ENCODE assay signal across 25 mouse cellular contexts in genomic region chr4:101669161-101669560, GRCm38 (mm10). TPM values are rescaled to one million over a fixed set of nuclear protein-coding genes. Genes with fewer than 3 reads are reported as not detected.
DNase-seq lines count a peak whose midpoint lies in the region; ATAC-seq and TF ChIP-seq lines count a peak whose summit lies in the region.
"Had no signal": no experiment of that assay in that cellular context is flagged by ENCODE, and none has a peak within 500 bp of the region (broad histone marks: within the 10 kb centered on the region; RNA-seq: fewer than 3 reads in every experiment).

No protein-coding gene starts in this region.

- H3K27ac ChIP-seq in forebrain, embryonic 14.5 days (ENCODE audit: low read depth, low read length): no peak overlapping the region
- no peak overlapping the region for H3K27ac ChIP-seq in forebrain, embryonic 15.5 days (replicated peaks)
- no peak overlapping the region for H3K27ac ChIP-seq in kidney, embryonic 16.5 days (ENCODE audit: low read length)
- H3K27ac ChIP-seq in lung, postnatal 0 days (ENCODE audit: low read length): no peak overlapping the region
- H3K27ac ChIP-seq in stomach, postnatal 0 days (replicated peaks): no peak overlapping the region
- H3K27ac ChIP-seq: embryonic facial prominence, embryonic 15.5 days; forebrain, embryonic 10.5 days; heart, adult 2 months; hindbrain, embryonic 10.5 days; hindbrain, embryonic 14.5 days had no signal

- TF ChIP-seq EP300 in lung, postnatal 0 days (IDR thresholded peaks at IDR 0.05): no peak
- no peak for TF ChIP-seq EP300 in stomach, postnatal 0 days (optimal IDR thresholded peaks at IDR 0.05)

- no peaks in the 10 kb centered on the region for H3K36me3 ChIP-seq in forebrain, embryonic 14.5 days (ENCODE audit: control insufficient read depth, insufficient read depth, low read length)
- H3K36me3 ChIP-seq in forebrain, embryonic 15.5 days: no peaks in the 10 kb centered on the region
- H3K36me3 ChIP-seq in kidney, embryonic 16.5 days (ENCODE audit: insufficient read depth, low read length): no peaks in the 10 kb centered on the region
- H3K36me3 ChIP-seq in lung, postnatal 0 days (ENCODE audit: insufficient read depth, low read length): 0 out of 2 replicates have a peak, but pooled peaks cover 3% of the 10 kb centered on the region
- no peaks in the 10 kb centered on the region for H3K36me3 ChIP-seq in stomach, postnatal 0 days (ENCODE audit: control insufficient read depth, insufficient read depth, low read length)
- H3K36me3 ChIP-seq: embryonic facial prominence, embryonic 15.5 days; hindbrain, embryonic 10.5 days had no signal

- no peak for TF ChIP-seq CTCF in lung, postnatal 0 days (IDR thresholded peaks at IDR 0.05)
- TF ChIP-seq CTCF in stomach, postnatal 0 days (IDR thresholded peaks at IDR 0.05; ENCODE audit: low read depth): no peak

- H3K9ac ChIP-seq in forebrain, embryonic 14.5 days (ENCODE audit: low read length): no peak overlapping the region
- no peak overlapping the region for H3K9ac ChIP-seq in forebrain, embryonic 15.5 days (replicated peaks)
- no peak overlapping the region for H3K9ac ChIP-seq in kidney, embryonic 16.5 days (replicated peaks; ENCODE audit: low read length)
- no peak overlapping the region for H3K9ac ChIP-seq in lung, postnatal 0 days (replicated peaks; ENCODE audit: low read depth)
- H3K9ac ChIP-seq in stomach, postnatal 0 days (ENCODE audit: low read length): no peak overlapping the region
- H3K9ac ChIP-seq: embryonic facial prominence, embryonic 15.5 days; hindbrain, embryonic 14.5 days had no signal

- peak; percentile 12 for DNase-seq in forebrain, embryonic 14.5 days (ENCODE audit: low spot score)
- DNase-seq in kidney, postnatal 36 days: peak; percentile 27 to 38
- DNase-seq in lung, postnatal 0 days (ENCODE audit: low spot score): peak; percentile 28
- no peak for DNase-seq in lung, postnatal 4 days
- DNase-seq in stomach, postnatal 0 days (ENCODE audit: low spot score): peak; percentile 41
- DNase-seq in ovary, adult 18-20 months (ENCODE audit: low spot score): no peak
- DNase-seq: adrenal gland, adult 8-10 months; B cell, adult 2 months; cerebellum, adult 11 months; cerebellum, adult 8-10 months; cerebellum, postnatal 14 days; embryo, embryonic 11 days; gastrocnemius, postnatal 10 days; heart, adult 2 months had no signal

- 0 out of 2 replicates have a peak, but pooled peaks cover 3% of the 10 kb centered on the region for H3K9me3 ChIP-seq in forebrain, embryonic 14.5 days (replicated peaks; ENCODE audit: control insufficient read depth, low read length)
- no peaks in the 10 kb centered on the region for H3K9me3 ChIP-seq in forebrain, embryonic 15.5 days
- H3K9me3 ChIP-seq in kidney, embryonic 16.5 days (ENCODE audit: low read length): no peaks in the 10 kb centered on the region; the same call in 1 of the 2 replicates
- no peaks in the 10 kb centered on the region for H3K9me3 ChIP-seq in lung, postnatal 0 days (ENCODE audit: low read length)
- H3K9me3 ChIP-seq in stomach, postnatal 0 days (ENCODE audit: control insufficient read depth, low read length): 0 out of 2 replicates have a peak, but pooled peaks cover 2% of the 10 kb centered on the region
- H3K9me3 ChIP-seq: embryonic facial prominence, embryonic 15.5 days; G1E had no signal

- H3K27me3 ChIP-seq in forebrain, embryonic 14.5 days (replicated peaks; ENCODE audit: control insufficient read depth, insufficient read depth, low read length): no peaks in the 10 kb centered on the region
- H3K27me3 ChIP-seq in forebrain, embryonic 15.5 days: no peaks in the 10 kb centered on the region
- no peaks in the 10 kb centered on the region for H3K27me3 ChIP-seq in kidney, embryonic 16.5 days (ENCODE audit: insufficient read depth, low read length)
- no peaks in the 10 kb centered on the region for H3K27me3 ChIP-seq in lung, postnatal 0 days (replicated peaks; ENCODE audit: insufficient read depth, low read length)
- H3K27me3 ChIP-seq in stomach, postnatal 0 days (ENCODE audit: control insufficient read depth, insufficient read depth, low read length): no peaks in the 10 kb centered on the region
- H3K27me3 ChIP-seq: embryonic facial prominence, embryonic 15.5 days had no signal

- H3K4me2 ChIP-seq in forebrain, embryonic 14.5 days (ENCODE audit: low read length): no peak overlapping the region
- no peak overlapping the region for H3K4me2 ChIP-seq in forebrain, embryonic 15.5 days (replicated peaks)
- no peak overlapping the region for H3K4me2 ChIP-seq in kidney, embryonic 16.5 days (replicated peaks; ENCODE audit: low read depth, low read length)
- no peak overlapping the region for H3K4me2 ChIP-seq in lung, postnatal 0 days (replicated peaks; ENCODE audit: low read depth, low read length)
- H3K4me2 ChIP-seq in stomach, postnatal 0 days (replicated peaks; ENCODE audit: low read depth): no peak overlapping the region
- H3K4me2 ChIP-seq: embryonic facial prominence, embryonic 15.5 days; heart, embryonic 11.5 days; hindbrain, embryonic 14.5 days had no signal

- H3K4me3 ChIP-seq in forebrain, embryonic 14.5 days (ENCODE audit: low read depth, low read length): no peak overlapping the region
- no peak overlapping the region for H3K4me3 ChIP-seq in forebrain, embryonic 15.5 days
- no peak overlapping the region for H3K4me3 ChIP-seq in kidney, embryonic 16.5 days (ENCODE audit: low read length)
- no peak overlapping the region for H3K4me3 ChIP-seq in lung, postnatal 0 days (ENCODE audit: low read depth, low read length)
- no peak overlapping the region for H3K4me3 ChIP-seq in stomach, postnatal 0 days (ENCODE audit: low read depth, low read length)
- H3K4me3 ChIP-seq: embryonic facial prominence, embryonic 15.5 days; erythroblast, embryonic 14.5 days; forebrain, embryonic 10.5 days; heart, adult 2 months; hindbrain, embryonic 10.5 days had no signal

- no peak for ATAC-seq in forebrain, embryonic 14.5 days
- ATAC-seq in forebrain, embryonic 15.5 days (replicated peaks): no peak
- ATAC-seq in kidney, embryonic 16.5 days (ENCODE audit: low FRiP score, low TSS enrichment): no peak
- no peak; the same call in 1 of the 2 replicates for ATAC-seq in lung, postnatal 0 days
- ATAC-seq in stomach, postnatal 0 days (ENCODE audit: low FRiP score, low TSS enrichment): peak; percentile 64
- ATAC-seq: CD4-positive, CD25-positive, alpha-beta regulatory T cell, adult 4 months; forebrain, embryonic 16.5 days had no signal

- H3K4me1 ChIP-seq in forebrain, embryonic 14.5 days (ENCODE audit: control insufficient read depth, insufficient read depth, low read length): no peaks in the 10 kb centered on the region
- 0 out of 2 replicates have a peak, but pooled peaks cover 5% of the 10 kb centered on the region for H3K4me1 ChIP-seq in forebrain, embryonic 15.5 days
- no peaks in the 10 kb centered on the region for H3K4me1 ChIP-seq in kidney, embryonic 16.5 days (ENCODE audit: insufficient read depth, low read length)
- H3K4me1 ChIP-seq in lung, postnatal 0 days (ENCODE audit: insufficient read depth, low read depth, low read length): no peaks in the 10 kb centered on the region
- no peaks in the 10 kb centered on the region for H3K4me1 ChIP-seq in stomach, postnatal 0 days (replicated peaks; ENCODE audit: control insufficient read depth, insufficient read depth)
- H3K4me1 ChIP-seq: embryonic facial prominence, embryonic 15.5 days; hindbrain, embryonic 10.5 days had no signal

- WGBS in forebrain, embryonic 14.5 days: 32% methylated on average over 5 of the region's 5 CpGs
- 28% methylated on average over 5 of the region's 5 CpGs for WGBS in forebrain, embryonic 15.5 days
- 68% methylated on average over 5 of the region's 5 CpGs for whole genome bisulfite sequencing in kidney, embryonic 16.5 days
- WGBS in lung, postnatal 0 days: 61% methylated on average over 5 of the region's 5 CpGs
- WGBS in stomach, postnatal 0 days: 63% methylated on average over 5 of the region's 5 CpGs

RNA-seq across cellular contexts. Expression of gene Leprot, which starts 21.6 kb away (rescaled TPM):
- 95.9 and 98.5 TPM in 2 replicates for polyA plus RNA-seq in forebrain, embryonic 14.5 days (2014; fragmentation: Nextera tagmentation; extraction: Ambion mirVana)
- polyA plus RNA-seq in forebrain, embryonic 15.5 days (2015; fragmentation: Nextera tagmentation; extraction: Ambion mirVana): 88.7 and 91.6 TPM in 2 replicates
- polyA plus RNA-seq in kidney, embryonic 16.5 days (2015; fragmentation: Nextera tagmentation; extraction: Ambion mirVana): 98.6 and 104 TPM in 2 replicates
- 144 TPM in 2 replicates for polyA plus RNA-seq in lung, postnatal 0 days (2015; fragmentation: Nextera tagmentation; extraction: Ambion mirVana)
- 87.9 and 89.5 TPM in 2 replicates for polyA plus RNA-seq in stomach, postnatal 0 days (2015; fragmentation: Nextera tagmentation; extraction: Ambion mirVana)

RNA-seq across cellular contexts. Expression of gene Lepr, which starts 48.0 kb away (rescaled TPM):
- 3.6 and 5.3 TPM in 2 replicates for polyA plus RNA-seq in forebrain, embryonic 14.5 days (2014; fragmentation: Nextera tagmentation; extraction: Ambion mirVana)
- polyA plus RNA-seq in forebrain, embryonic 15.5 days (2015; fragmentation: Nextera tagmentation; extraction: Ambion mirVana): 2.2 and 2.7 TPM in 2 replicates
- polyA plus RNA-seq in kidney, embryonic 16.5 days (2015; fragmentation: Nextera tagmentation; extraction: Ambion mirVana): 5.5 TPM in 2 replicates
- polyA plus RNA-seq in lung, postnatal 0 days (2015; fragmentation: Nextera tagmentation; extraction: Ambion mirVana): 13.4 and 13.9 TPM in 2 replicates
- polyA plus RNA-seq in stomach, postnatal 0 days (2015; fragmentation: Nextera tagmentation; extraction: Ambion mirVana): 4.5 and 4.9 TPM in 2 replicates
- polyA plus RNA-seq: CD4-positive, CD25-positive, alpha-beta regulatory T cell, adult 4 months; erythroblast, embryonic 14.5 days; G1E had no signal

Comparison
In these comparisons a context has a peak if more than half of its experiments do, and no peak if none do; other contexts are left out.
1. DNase-seq: peak in forebrain, embryonic 14.5 days (single experiment), kidney, postnatal 36 days (2 of 2), lung, postnatal 0 days (single experiment) and stomach, postnatal 0 days (single experiment); none in lung, postnatal 4 days (0 of 2) and ovary, adult 18-20 months (single experiment).